Mouse (Mus musculus): Measurements from ENCODE around the gene Olfr1066. TPM values are rescaled to one million over a fixed set of nuclear protein-coding genes. Genes with fewer than 3 reads are reported as not detected.
"Not testable (repeated sequence)": the region's sequence is repeated elsewhere in the genome, so short reads cannot be mapped to it uniquely, and the experiment has no call there.

Gene Olfr1066
- not detected in 2 replicates for total RNA-seq (2017)

DNA sequence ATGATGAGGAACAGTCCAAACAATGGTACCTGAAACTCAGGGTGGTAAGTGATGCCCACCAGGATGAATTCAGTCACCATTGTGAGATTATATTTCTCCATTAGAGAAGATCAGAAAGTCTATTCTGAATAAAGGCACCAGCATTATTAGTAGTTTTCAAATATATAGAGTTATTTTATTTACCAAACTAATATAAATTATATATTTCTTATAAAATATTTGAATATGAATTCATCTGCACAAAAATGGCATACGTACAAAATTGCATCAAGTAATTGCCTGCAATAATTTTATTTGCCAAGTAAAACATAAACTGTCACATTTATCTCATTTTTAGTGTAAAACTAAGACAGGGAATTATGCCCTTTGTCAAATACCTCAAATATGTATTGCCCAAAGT is at the start of gene Olfr1066:
Gene Olfr1066, minus strand, starts transcription at position 101 of the 400 bp plus-strand sequence.
- ATAC-seq (replicated peaks in 1 of 2; ENCODE audit: insufficient read depth in 1 of 2, low FRiP score in 2 of 2, low TSS enrichment in 1 of 2, low read depth in 1 of 2, poor library complexity in 2 of 2, severe bottlenecking in 2 of 2), result no peak

DNA sequence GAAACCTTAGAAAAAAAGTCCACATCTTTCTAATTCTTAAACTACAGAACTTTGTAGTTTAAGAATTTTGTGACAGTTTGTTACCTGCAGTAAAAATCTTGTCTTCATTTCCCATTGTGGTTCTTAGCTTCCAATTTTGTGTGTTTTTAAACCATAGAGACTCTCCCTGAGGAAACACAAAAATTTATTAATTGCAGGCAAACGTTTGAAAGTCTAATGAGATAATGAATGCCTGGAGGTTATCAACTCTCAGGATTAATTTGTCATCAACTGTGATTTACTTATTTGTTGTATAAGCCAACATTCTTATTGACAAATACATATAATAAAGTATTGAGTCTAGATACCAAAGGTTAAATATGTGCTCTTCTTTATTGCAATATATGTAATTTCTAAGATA is 31.2 kb upstream of the Olfr1066 start, which contains the start of gene Olfr228:
Gene Olfr228, minus strand, starts transcription at position 101 of the 400 bp plus-strand sequence.
- ATAC-seq (replicated peaks in 1 of 2; ENCODE audit: insufficient read depth in 1 of 2, low FRiP score in 2 of 2, low TSS enrichment in 1 of 2, low read depth in 1 of 2, poor library complexity in 2 of 2, severe bottlenecking in 2 of 2), result no peak

GRCm38 (mm10) chr2:86464442-86465109 is 8.5 kb upstream of the Olfr1066 start:
- ATAC-seq (replicated peaks in 1 of 2; ENCODE audit: insufficient read depth in 1 of 2, low FRiP score in 2 of 2, low TSS enrichment in 1 of 2, low read depth in 1 of 2, poor library complexity in 2 of 2, severe bottlenecking in 2 of 2), result peak; percentile 32 to 58; a peak in 2 of 4 replicates

DNA sequence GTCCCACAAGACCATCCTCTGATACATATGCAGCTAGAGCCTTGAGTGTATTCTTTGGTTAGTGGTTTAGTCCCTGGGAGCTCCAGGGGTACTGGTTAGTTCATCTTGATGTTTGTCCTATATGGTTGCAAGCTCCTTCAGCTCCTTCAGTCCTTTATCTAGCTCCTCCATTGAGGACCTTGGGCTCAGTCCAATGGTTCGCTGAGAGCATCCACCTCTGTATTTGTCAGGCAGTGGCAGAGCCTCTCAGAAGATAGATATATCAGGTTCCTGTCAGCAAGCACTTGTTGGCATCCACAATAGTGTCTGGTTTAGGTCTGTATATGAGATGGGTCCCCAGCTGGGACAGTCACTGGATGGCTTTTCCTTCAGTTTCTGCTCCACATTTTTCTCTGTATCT is 4.4 kb upstream of the Olfr1066 start:
- ATAC-seq (replicated peaks in 1 of 2; ENCODE audit: insufficient read depth in 1 of 2, low FRiP score in 2 of 2, low TSS enrichment in 1 of 2, low read depth in 1 of 2, poor library complexity in 2 of 2, severe bottlenecking in 2 of 2), result no peak

GRCm38 (mm10) chr2:86450491-86450890 is 5.6 kb downstream of the Olfr1066 start, which contains the start of gene Olfr1065:
TSS of gene Olfr1065 (minus strand) at chr2:86450591.
- ATAC-seq (replicated peaks in 1 of 2; ENCODE audit: insufficient read depth in 1 of 2, low FRiP score in 2 of 2, low TSS enrichment in 1 of 2, low read depth in 1 of 2, poor library complexity in 2 of 2, severe bottlenecking in 2 of 2), result not testable (repeated sequence)

DNA sequence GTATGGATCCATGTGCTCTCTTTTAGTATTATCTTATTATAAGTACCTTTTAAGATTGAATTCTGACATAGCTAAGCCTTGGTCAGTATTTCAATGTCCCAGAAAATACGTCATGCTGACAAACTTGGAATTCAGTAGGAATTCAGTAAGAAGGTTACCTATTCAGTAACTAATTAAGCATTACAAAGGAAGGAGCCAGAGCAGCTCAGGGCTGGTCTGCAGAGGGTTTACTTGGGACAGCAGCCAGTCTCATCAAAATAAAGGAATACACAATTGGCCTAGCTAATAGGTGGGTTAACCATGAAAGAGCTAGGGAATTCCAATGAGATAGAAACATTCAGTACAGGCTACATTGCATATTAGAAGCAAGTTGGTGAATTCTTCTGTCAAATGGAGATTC is 14.0 kb downstream of the Olfr1066 start:
- not testable (repeated sequence) for ATAC-seq (replicated peaks in 1 of 2; ENCODE audit: insufficient read depth in 1 of 2, low FRiP score in 2 of 2, low TSS enrichment in 1 of 2, low read depth in 1 of 2, poor library complexity in 2 of 2, severe bottlenecking in 2 of 2)

GRCm38 (mm10) chr2:86428511-86428910 is 27.6 kb downstream of the Olfr1066 start:
- ATAC-seq (replicated peaks in 1 of 2; ENCODE audit: insufficient read depth in 1 of 2, low FRiP score in 2 of 2, low TSS enrichment in 1 of 2, low read depth in 1 of 2, poor library complexity in 2 of 2, severe bottlenecking in 2 of 2), result not testable (repeated sequence)

DNA sequence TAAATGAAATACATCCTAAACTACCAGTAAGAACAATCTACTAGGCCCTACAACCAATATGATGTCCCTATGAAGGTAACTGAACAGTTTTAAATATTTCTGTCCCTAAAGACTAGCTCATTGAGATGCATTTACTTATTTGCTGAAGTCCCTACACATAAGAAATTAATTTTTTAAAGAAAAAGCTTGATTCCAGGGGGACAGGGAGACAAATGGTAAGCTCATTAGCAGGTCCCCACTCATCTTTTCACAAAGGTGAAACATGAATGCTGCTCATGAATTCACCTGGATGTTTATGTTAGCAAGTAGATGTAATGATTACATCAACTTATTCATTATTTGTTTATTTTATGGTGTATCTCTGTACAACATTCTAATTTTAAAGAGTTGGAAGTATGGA is 29.4 kb downstream of the Olfr1066 start, which contains the start of gene Olfr1062:
Gene Olfr1062, minus strand, starts transcription at position 101 of the 400 bp plus-strand sequence.
- ATAC-seq (replicated peaks in 1 of 2; ENCODE audit: insufficient read depth in 1 of 2, low FRiP score in 2 of 2, low TSS enrichment in 1 of 2, low read depth in 1 of 2, poor library complexity in 2 of 2, severe bottlenecking in 2 of 2), result not testable (repeated sequence)

DNA sequence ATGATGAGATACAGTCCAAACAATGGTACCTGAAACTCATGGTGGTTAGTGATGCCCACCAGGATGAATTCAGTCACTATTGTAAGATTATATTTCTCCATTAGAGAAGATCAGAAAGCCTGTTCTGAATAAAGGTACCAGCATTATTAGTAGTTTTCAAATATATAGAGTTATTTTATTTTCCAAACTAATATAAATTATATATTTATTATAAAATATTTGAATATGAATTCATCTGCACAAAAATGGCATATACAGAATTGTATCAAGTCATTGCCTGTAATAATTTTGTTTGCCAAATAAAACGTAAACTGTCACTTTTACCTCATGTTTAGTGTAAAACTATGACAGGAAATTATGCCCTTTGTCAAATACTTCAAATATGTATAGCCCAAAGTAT is 42.1 kb downstream of the Olfr1066 start, which contains the start of gene Olfr1061:
Gene Olfr1061, minus strand, starts transcription at position 101 of the 400 bp plus-strand sequence.
- ATAC-seq (replicated peaks in 1 of 2; ENCODE audit: insufficient read depth in 1 of 2, low FRiP score in 2 of 2, low TSS enrichment in 1 of 2, low read depth in 1 of 2, poor library complexity in 2 of 2, severe bottlenecking in 2 of 2), result no peak

Other genes with a start within 250 kb of the Olfr1066 start
- gene Olfr1046, start 237.0 kb downstream of the Olfr1066 start, total RNA-seq (2017), result not detected in 2 replicates
- gene Olfr1047, start 224.9 kb downstream of the Olfr1066 start, total RNA-seq (2017), result not detected in 2 replicates
- not detected in 2 replicates for gene Olfr1048, start 216.0 kb downstream of the Olfr1066 start, total RNA-seq (2017)
- not detected in 2 replicates for gene Olfr1049, start 197.9 kb downstream of the Olfr1066 start, total RNA-seq (2017)
- not detected in 2 replicates for gene Olfr1051, start 177.2 kb downstream of the Olfr1066 start, total RNA-seq (2017)
- not detected in 2 replicates for gene Olfr1052, start 163.8 kb downstream of the Olfr1066 start, total RNA-seq (2017)
- gene Olfr1053, start 141.0 kb downstream of the Olfr1066 start, total RNA-seq (2017), result not detected in 2 replicates
- gene Olfr1054, start 120.8 kb downstream of the Olfr1066 start, total RNA-seq (2017), result not detected in 2 replicates
- not detected in 2 replicates for gene Olfr1055, start 106.0 kb downstream of the Olfr1066 start, total RNA-seq (2017)
- gene Olfr1056, start 93.8 kb downstream of the Olfr1066 start, total RNA-seq (2017), result not detected in 2 replicates
- not detected in 2 replicates for gene Olfr1057, start 77.9 kb downstream of the Olfr1066 start, total RNA-seq (2017)
- gene Olfr1058, start 67.7 kb downstream of the Olfr1066 start, total RNA-seq (2017), result not detected in 2 replicates
- not detected in 2 replicates for gene Olfr1061, start 42.2 kb downstream of the Olfr1066 start, total RNA-seq (2017)
- not detected in 2 replicates for gene Olfr1062, start 29.5 kb downstream of the Olfr1066 start, total RNA-seq (2017)
- gene Olfr1065, start 5.7 kb downstream of the Olfr1066 start, total RNA-seq (2017), result not detected in 2 replicates
- not detected in 2 replicates for gene Olfr228, start 31.1 kb upstream of the Olfr1066 start, total RNA-seq (2017)
- gene Olfr1076, start 52.2 kb upstream of the Olfr1066 start, total RNA-seq (2017), result not detected in 2 replicates
- gene Olfr1079, start 86.2 kb upstream of the Olfr1066 start, total RNA-seq (2017), result not detected in 2 replicates
- gene Olfr1080, start 102.0 kb upstream of the Olfr1066 start, total RNA-seq (2017), result not detected in 2 replicates
- gene Olfr1082, start 142.7 kb upstream of the Olfr1066 start, total RNA-seq (2017), result not detected in 2 replicates
- gene Olfr1084, start 183.5 kb upstream of the Olfr1066 start, total RNA-seq (2017), result not detected in 2 replicates
- gene Olfr1085, start 205.8 kb upstream of the Olfr1066 start, total RNA-seq (2017), result not detected in 2 replicates
- not detected in 2 replicates for gene Olfr1086, start 223.8 kb upstream of the Olfr1066 start, total RNA-seq (2017)
- not detected in 2 replicates for gene Olfr1087, start 242.1 kb upstream of the Olfr1066 start, total RNA-seq (2017)

All from hematopoietic stem cell, adult 5-6 weeks (primary cell).